Mouse (Mus musculus) kidney, postnatal 4 days (tissue): ENCODE data around the gene Vmn1r25.
"Not testable (repeated sequence)": the region's sequence is repeated elsewhere in the genome, so short reads cannot be mapped to it uniquely, and the experiment has no call there.

Source experiments
- DNase-seq, 2 experiments: peaks; one replicate each; pipeline ENCODE4 v3.0.0; 2021; ENCODE audit warnings: mixed read lengths in 2 of 2

Gene Vmn1r25

DNA sequence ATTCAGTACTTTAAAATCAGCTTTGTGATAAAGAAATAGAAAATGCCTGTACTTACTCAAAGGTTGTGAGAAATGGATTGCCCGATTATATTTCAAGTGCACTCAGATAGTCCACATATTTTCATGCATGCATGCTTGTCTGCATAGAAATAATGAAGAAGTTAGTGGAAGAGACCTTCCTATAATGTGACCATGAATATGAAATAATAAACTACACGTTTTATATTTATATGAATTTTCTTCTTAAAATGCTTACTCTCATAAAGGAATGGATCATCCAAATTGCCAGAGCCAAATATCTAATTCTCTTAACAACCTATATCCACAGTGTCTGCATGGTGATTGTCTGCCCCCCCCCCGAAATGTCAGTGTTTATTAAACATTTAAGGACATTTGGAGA, at the start of gene Vmn1r25:
TSS of gene Vmn1r25 (minus strand) at position 101 of the 400 bp plus-strand sequence.
- no peak for DNase-seq

DNA sequence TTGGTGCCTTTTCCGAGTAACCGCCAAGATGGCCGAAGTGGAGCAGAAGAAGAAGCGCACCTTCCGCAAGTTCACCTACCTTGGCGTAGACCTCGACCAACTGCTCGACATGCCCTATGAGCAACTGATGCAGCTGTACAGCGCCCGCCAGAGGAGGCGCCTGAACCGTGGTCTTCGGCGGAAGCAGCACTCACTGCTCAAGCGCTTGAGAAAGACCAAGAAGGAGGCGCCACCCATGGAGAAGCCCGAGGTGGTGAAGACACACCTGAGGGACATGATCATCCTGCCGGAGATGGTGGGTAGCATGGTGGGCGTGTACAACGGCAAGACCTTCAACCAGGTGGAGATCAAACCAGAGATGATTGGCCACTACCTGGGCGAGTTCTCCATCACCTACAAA, 36.9 kb upstream of the Vmn1r25 start:
- not testable (repeated sequence) for DNase-seq

DNA sequence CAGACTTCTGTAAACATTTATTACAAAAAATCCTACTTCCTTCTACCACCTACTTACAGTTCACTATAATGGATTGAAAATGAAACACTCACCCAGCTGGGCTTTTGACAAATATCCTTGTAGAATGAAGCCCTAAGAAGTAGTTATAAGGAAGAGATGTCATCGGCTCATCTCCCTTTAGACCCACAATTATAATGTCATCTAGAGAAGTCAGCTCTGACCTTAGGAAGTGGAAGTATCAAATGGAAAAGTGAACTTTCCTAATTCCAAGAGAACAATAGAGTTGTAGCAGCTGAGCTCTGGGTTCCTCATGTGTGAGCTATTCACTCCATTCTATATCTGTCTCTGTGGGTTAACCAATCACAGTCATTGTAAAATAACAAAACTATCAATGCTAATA, 34.4 kb upstream of the Vmn1r25 start, which contains the start of gene Vmn1r26:
TSS of gene Vmn1r26 (minus strand) at position 101 of the 400 bp plus-strand sequence.
- DNase-seq: no peak

DNA sequence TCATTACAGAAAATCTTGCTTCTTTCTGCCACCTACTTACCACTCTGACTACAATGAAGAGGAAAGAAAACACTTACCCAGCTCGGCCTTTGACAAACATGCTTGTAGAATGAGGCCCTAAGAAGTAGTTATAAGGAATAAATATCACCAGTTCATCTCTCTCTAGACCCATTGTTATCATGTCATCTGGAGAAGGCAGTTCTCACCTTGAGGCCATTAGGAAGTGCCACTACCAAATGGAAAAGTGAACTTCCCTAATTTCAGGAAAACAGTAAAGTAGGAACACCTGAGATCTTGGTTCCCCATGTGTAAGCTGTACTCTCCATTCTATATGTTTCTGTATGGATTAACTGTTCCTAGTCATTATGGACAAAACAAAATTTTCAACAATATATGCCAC, 19.2 kb downstream of the Vmn1r25 start, which contains the start of gene Vmn1r24:
TSS of gene Vmn1r24 (minus strand) at position 101 of the 400 bp plus-strand sequence.
- DNase-seq: not testable (repeated sequence)
